Mouse (Mus musculus): Measurements from ENCODE around the gene Gm14862. TPM values are rescaled to one million over a fixed set of nuclear protein-coding genes. Genes with fewer than 3 reads are reported as not detected.

Gene Gm14862
- polyA plus RNA-seq, 1 experiment from 2014 or later, result 1.9 TPM

DNA sequence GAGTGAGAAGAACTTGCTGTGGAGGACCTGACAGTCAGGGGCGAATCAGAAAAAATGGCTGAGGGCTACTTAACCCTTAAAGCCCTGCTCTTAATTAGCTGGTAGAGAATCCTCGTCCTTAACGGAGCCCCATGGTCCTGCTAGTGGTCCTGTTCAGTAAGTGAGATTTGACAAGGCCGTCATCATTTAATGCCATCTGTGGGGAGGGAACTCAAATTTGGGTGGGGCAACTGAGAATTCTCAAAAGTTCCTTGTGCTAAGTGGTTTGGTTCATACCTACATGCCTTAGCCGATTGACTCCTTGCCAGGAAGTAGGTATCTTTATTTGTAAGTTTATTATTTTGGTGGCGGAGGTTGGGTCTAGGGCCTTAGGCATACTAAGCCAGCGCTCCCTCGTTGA lies 17.6 kb upstream of the Gm14862 start:
- Histone ChIP-seq H3K4me1 (ENCODE audit: insufficient read depth) (0 out of 2 replicates have a peak, but pooled peaks cover 3% of the 10 kb centered on the region), H3K27me3 (ENCODE audit: insufficient read depth, low read length) (no peaks in the 10 kb centered on the region), H3K4me2 (ENCODE audit: low read depth, low read length) (peak overlapping the region; percentile 69), H3K4me3 (ENCODE audit: low read depth, low read length) (peak overlapping the region; percentile 66), H3K9ac (replicated peaks) (peak overlapping the region; percentile 41), H3K36me3 (replicated peaks; ENCODE audit: insufficient read depth, low read length) (no peaks in the 10 kb centered on the region), H3K9me3 (ENCODE audit: low read length) (no peaks in the 10 kb centered on the region), H3K27ac (ENCODE audit: low read depth) (peak overlapping the region; percentile 49; the same call in 1 of the 2 replicates)
- TF ChIP-seq CTCF (IDR thresholded peaks at IDR 0.05; ENCODE audit: low read depth) (no peak), EP300 (IDR thresholded peaks at IDR 0.05; ENCODE audit: low read depth) (no peak)
- DNase-seq (peak; percentile 18), ATAC-seq (no peak)
- 67% methylated on average over 8 of the region's 8 CpGs for WGBS (ENCODE audit: insufficient replicate concordance)

GRCm38 (mm10) chrX:9273377-9274002 lies 16.8 kb upstream of the Gm14862 start:
- no peak for DNase-seq
- Histone ChIP-seq H3K4me2 (ENCODE audit: low read depth, low read length) (peak overlapping the region; percentile 69), H3K27me3 (ENCODE audit: insufficient read depth, low read length) (no peaks in the 10 kb centered on the region), H3K27ac (ENCODE audit: low read depth) (peak overlapping the region; percentile 82), H3K9me3 (ENCODE audit: low read length) (no peaks in the 10 kb centered on the region), H3K9ac (replicated peaks) (peak overlapping the region; percentile 82), H3K36me3 (replicated peaks; ENCODE audit: insufficient read depth, low read length) (no peaks in the 10 kb centered on the region), H3K4me1 (ENCODE audit: insufficient read depth) (0 out of 2 replicates have a peak, but pooled peaks cover 3% of the 10 kb centered on the region), H3K4me3 (ENCODE audit: low read depth, low read length) (peak overlapping the region; percentile 66)
- TF ChIP-seq CTCF (IDR thresholded peaks at IDR 0.05; ENCODE audit: low read depth) (no peak), EP300 (IDR thresholded peaks at IDR 0.05; ENCODE audit: low read depth) (no peak)
- WGBS (ENCODE audit: insufficient replicate concordance), result 45% methylated on average over 12 of the region's 12 CpGs
- ATAC-seq, result no peak

GRCm38 (mm10) chrX:9272460-9273361 lies 16.0 kb upstream of the Gm14862 start, which contains the start of gene Xk:
Gene Xk (plus strand): TSS chrX:9272756.
- Histone ChIP-seq H3K36me3 (replicated peaks; ENCODE audit: insufficient read depth, low read length) (no peaks in the 10 kb centered on the region), H3K4me1 (ENCODE audit: insufficient read depth) (0 out of 2 replicates have a peak, but pooled peaks cover 3% of the 10 kb centered on the region), H3K4me3 (ENCODE audit: low read depth, low read length) (peak within 1 kb of the TSS; percentile 66), H3K27me3 (ENCODE audit: insufficient read depth, low read length) (no peaks in the 10 kb centered on the region), H3K27ac (ENCODE audit: low read depth) (peak within 1 kb of the TSS; percentile 82), H3K4me2 (ENCODE audit: low read depth, low read length) (peak within 1 kb of the TSS; percentile 69), H3K9ac (replicated peaks) (peak within 1 kb of the TSS; percentile 82), H3K9me3 (ENCODE audit: low read length) (no peaks in the 10 kb centered on the region)
- ATAC-seq (peak; percentile 88), DNase-seq (peak; percentile 84)
- TF ChIP-seq EP300 (IDR thresholded peaks at IDR 0.05; ENCODE audit: low read depth), result no peak
- TF ChIP-seq CTCF (IDR thresholded peaks at IDR 0.05; ENCODE audit: low read depth), result no peak
- WGBS (ENCODE audit: insufficient replicate concordance), result 5% methylated on average over 31 of the region's 94 CpGs

DNA sequence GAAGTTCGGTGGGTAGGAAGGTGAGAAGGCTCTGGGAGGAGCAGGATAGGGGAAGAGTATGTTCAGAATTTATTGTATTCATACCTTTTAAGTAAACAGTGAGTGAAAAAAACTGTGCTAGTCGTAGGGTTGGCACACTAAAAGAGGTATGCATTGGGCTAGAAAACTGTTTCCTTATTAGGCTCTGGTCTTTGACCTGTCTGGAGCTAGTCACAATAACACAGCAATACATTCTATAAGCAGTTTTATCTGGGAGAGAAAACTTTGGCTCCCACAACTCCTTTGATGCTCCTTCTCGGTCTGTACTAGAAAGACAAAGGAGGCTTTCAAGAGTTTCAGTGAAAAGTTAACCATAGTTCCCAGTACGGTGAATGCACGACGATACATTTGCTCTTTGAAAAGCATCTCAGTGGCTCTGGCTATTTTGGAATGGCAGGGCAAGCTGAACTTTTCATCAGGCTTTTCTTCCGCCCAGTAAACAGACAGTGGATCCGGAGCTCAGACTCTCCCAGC lies 15.3 kb upstream of the Gm14862 start:
- DNase-seq (no peak), ATAC-seq (peak; percentile 9; the same call in 1 of the 2 replicates)
- H3K4me1 ChIP-seq (ENCODE audit: insufficient read depth), result 0 out of 2 replicates have a peak, but pooled peaks cover 3% of the 10 kb centered on the region
- H3K36me3 ChIP-seq (replicated peaks; ENCODE audit: insufficient read depth, low read length), result no peaks in the 10 kb centered on the region
- peak overlapping the region; percentile 66 for H3K4me3 ChIP-seq (ENCODE audit: low read depth, low read length)
- peak overlapping the region; percentile 82 for H3K27ac ChIP-seq (ENCODE audit: low read depth)
- H3K4me2 ChIP-seq (ENCODE audit: low read depth, low read length), result peak overlapping the region; percentile 69
- H3K27me3 ChIP-seq (ENCODE audit: insufficient read depth, low read length), result no peaks in the 10 kb centered on the region
- WGBS (ENCODE audit: insufficient replicate concordance), result 21% methylated on average over 8 of the region's 8 CpGs
- peak overlapping the region; percentile 82 for H3K9ac ChIP-seq (replicated peaks)
- TF ChIP-seq CTCF (IDR thresholded peaks at IDR 0.05; ENCODE audit: low read depth) (no peak), EP300 (IDR thresholded peaks at IDR 0.05; ENCODE audit: low read depth) (no peak)
- H3K9me3 ChIP-seq (ENCODE audit: low read length), result no peaks in the 10 kb centered on the region

GRCm38 (mm10) chrX:9271112-9271511 lies 14.4 kb upstream of the Gm14862 start:
- DNase-seq, result no peak
- 63% methylated on average over 3 of the region's 3 CpGs for WGBS (ENCODE audit: insufficient replicate concordance)
- no peak for TF ChIP-seq EP300 (IDR thresholded peaks at IDR 0.05; ENCODE audit: low read depth)
- TF ChIP-seq CTCF (IDR thresholded peaks at IDR 0.05; ENCODE audit: low read depth), result no peak
- Histone ChIP-seq H3K9ac (replicated peaks) (no peak overlapping the region), H3K27ac (ENCODE audit: low read depth) (no peak overlapping the region), H3K4me1 (ENCODE audit: insufficient read depth) (0 out of 2 replicates have a peak, but pooled peaks cover 3% of the 10 kb centered on the region), H3K9me3 (ENCODE audit: low read length) (no peaks in the 10 kb centered on the region), H3K27me3 (ENCODE audit: insufficient read depth, low read length) (no peaks in the 10 kb centered on the region), H3K36me3 (replicated peaks; ENCODE audit: insufficient read depth, low read length) (no peaks in the 10 kb centered on the region), H3K4me3 (ENCODE audit: low read depth, low read length) (no peak overlapping the region), H3K4me2 (ENCODE audit: low read depth, low read length) (no peak overlapping the region)
- no peak for ATAC-seq

- Histone ChIP-seq H3K27me3 (ENCODE audit: insufficient read depth, low read length) (no peaks in the 10 kb centered on the region), H3K4me1 (ENCODE audit: insufficient read depth) (no peaks in the 10 kb centered on the region), H3K9me3 (ENCODE audit: low read length) (no peaks in the 10 kb centered on the region), H3K4me2 (ENCODE audit: low read depth, low read length) (no peak overlapping the region), H3K9ac (replicated peaks) (no peak overlapping the region), H3K36me3 (replicated peaks; ENCODE audit: insufficient read depth, low read length) (no peaks in the 10 kb centered on the region), H3K4me3 (ENCODE audit: low read depth, low read length) (no peak overlapping the region), H3K27ac (ENCODE audit: low read depth) (no peak overlapping the region)
- TF ChIP-seq EP300 (IDR thresholded peaks at IDR 0.05; ENCODE audit: low read depth) (no peak), CTCF (IDR thresholded peaks at IDR 0.05; ENCODE audit: low read depth) (no peak)
- ATAC-seq, result no peak
- no peak for DNase-seq
- 73% methylated on average over 1 of the region's 1 CpGs for WGBS (ENCODE audit: insufficient replicate concordance)
Measured at GRCm38 (mm10) chrX:9259267-9259666, 2.6 kb upstream of the Gm14862 start.
